In the genomic region with DNA sequence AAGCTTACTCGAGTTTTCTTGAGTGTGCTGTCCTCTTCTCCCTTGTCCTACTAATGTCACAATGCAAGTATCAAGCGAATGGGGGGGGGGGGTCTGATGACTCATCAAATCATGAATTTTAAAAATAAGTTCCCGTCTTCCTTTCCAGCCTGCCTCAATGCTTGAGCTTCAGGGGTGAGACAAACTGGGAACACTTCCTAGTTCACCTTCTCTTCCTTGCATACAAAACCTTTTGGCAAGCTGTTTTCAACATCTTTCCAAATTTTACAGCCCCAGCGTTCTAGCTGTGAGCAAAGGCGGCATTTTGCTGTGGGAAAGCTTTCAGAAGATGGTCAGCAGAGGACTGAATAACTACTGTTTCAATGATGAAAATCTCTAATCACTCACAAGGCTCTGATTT, we compare ENCODE assay signal across 10 mouse cellular contexts. TPM values are rescaled to one million over a fixed set of nuclear protein-coding genes. Genes with fewer than 3 reads are reported as not detected.
DNase-seq lines count a peak whose midpoint lies in the region; ATAC-seq and TF ChIP-seq lines count a peak whose summit lies in the region.
"Had no signal": no experiment of that assay in that cellular context is flagged by ENCODE, and none has a peak within 500 bp of the region (broad histone marks: within the 10 kb centered on the region; RNA-seq: fewer than 3 reads in every experiment).

No protein-coding gene starts in this region.

- no peak for TF ChIP-seq EP300 in lung, postnatal 0 days (IDR thresholded peaks at IDR 0.05)

- no peak for DNase-seq in forebrain, postnatal 0 days
- DNase-seq in kidney, postnatal 36 days = no peak
- DNase-seq in lung, postnatal 0 days (ENCODE audit: low spot score) = no peak
- DNase-seq in lung, adult 18-20 months = no peak
- DNase-seq in neural tube, embryonic 10.5 days (ENCODE audit: extremely low spot score, low spot score) = no peak
- DNase-seq in spleen, postnatal 36 days (ENCODE audit: low spot score in 2 of 2) = no peak

- no peak overlapping the region for H3K4me3 ChIP-seq in forebrain, postnatal 0 days (ENCODE audit: low read depth, low read length)
- no peak overlapping the region for H3K4me3 ChIP-seq in forebrain, embryonic 12.5 days (replicated peaks)
- peak overlapping the region; percentile 92; the same call in 1 of the 2 replicates for H3K4me3 ChIP-seq in kidney, embryonic 15.5 days (replicated peaks)
- no peak overlapping the region for H3K4me3 ChIP-seq in lung, postnatal 0 days (ENCODE audit: low read depth, low read length)
- H3K4me3 ChIP-seq: midbrain, embryonic 12.5 days had no signal

- H3K27ac ChIP-seq in forebrain, postnatal 0 days (ENCODE audit: low read depth, low read length) = no peak overlapping the region
- H3K27ac ChIP-seq in forebrain, embryonic 12.5 days = no peak overlapping the region
- peak overlapping the region; percentile 92; the same call in 1 of the 2 replicates for H3K27ac ChIP-seq in kidney, embryonic 15.5 days
- H3K27ac ChIP-seq in lung, postnatal 0 days (ENCODE audit: low read length) = peak overlapping the region; percentile 97; the same call in 1 of the 2 replicates
- H3K27ac ChIP-seq: liver, embryonic 14.5 days; midbrain, embryonic 12.5 days had no signal

- 45% methylated on average over 5 of the region's 5 CpGs for WGBS in forebrain, postnatal 0 days
- WGBS in forebrain, embryonic 12.5 days = 71% methylated on average over 5 of the region's 5 CpGs
- WGBS in kidney, embryonic 15.5 days = 54% methylated on average over 5 of the region's 5 CpGs
- 36% methylated on average over 5 of the region's 5 CpGs for WGBS in lung, postnatal 0 days

- peaks cover 26% of the 10 kb centered on the region for H3K36me3 ChIP-seq in forebrain, postnatal 0 days (ENCODE audit: insufficient read depth)
- peaks cover 21% of the 10 kb centered on the region for H3K36me3 ChIP-seq in forebrain, embryonic 12.5 days (replicated peaks)
- peaks cover 18% of the 10 kb centered on the region for H3K36me3 ChIP-seq in kidney, embryonic 15.5 days
- H3K36me3 ChIP-seq in lung, postnatal 0 days (ENCODE audit: insufficient read depth, low read length) = no peaks in the 10 kb centered on the region

- H3K9me3 ChIP-seq in forebrain, postnatal 0 days (ENCODE audit: low read length) = no peaks in the 10 kb centered on the region
- no peaks in the 10 kb centered on the region for H3K9me3 ChIP-seq in forebrain, embryonic 12.5 days
- no peaks in the 10 kb centered on the region for H3K9me3 ChIP-seq in kidney, embryonic 15.5 days (replicated peaks)
- no peaks in the 10 kb centered on the region for H3K9me3 ChIP-seq in lung, postnatal 0 days (ENCODE audit: low read length)
- H3K9me3 ChIP-seq: midbrain, embryonic 12.5 days had no signal

- TF ChIP-seq CTCF in forebrain, postnatal 0 days (IDR thresholded peaks at IDR 0.05; ENCODE audit: low read depth) = no peak
- TF ChIP-seq CTCF in lung, postnatal 0 days (IDR thresholded peaks at IDR 0.05) = no peak

- peak overlapping the region; percentile 86; the same call in 1 of the 2 replicates for H3K4me2 ChIP-seq in forebrain, postnatal 0 days (ENCODE audit: low read depth)
- no peak overlapping the region for H3K4me2 ChIP-seq in forebrain, embryonic 12.5 days
- peak overlapping the region; percentile 78 for H3K4me2 ChIP-seq in kidney, embryonic 15.5 days
- H3K4me2 ChIP-seq in lung, postnatal 0 days (replicated peaks; ENCODE audit: low read depth, low read length) = peak overlapping the region; percentile 78
- H3K4me2 ChIP-seq: midbrain, embryonic 12.5 days had no signal

- peaks cover 20% of the 10 kb centered on the region for H3K4me1 ChIP-seq in forebrain, postnatal 0 days (ENCODE audit: insufficient read depth)
- peaks cover 26% of the 10 kb centered on the region for H3K4me1 ChIP-seq in forebrain, embryonic 12.5 days
- peaks cover 29% of the 10 kb centered on the region for H3K4me1 ChIP-seq in kidney, embryonic 15.5 days
- H3K4me1 ChIP-seq in lung, postnatal 0 days (ENCODE audit: insufficient read depth, low read depth, low read length) = peaks cover 4% of the 10 kb centered on the region; the same call in 1 of the 2 replicates

- H3K9ac ChIP-seq in forebrain, postnatal 0 days = no peak overlapping the region
- no peak overlapping the region for H3K9ac ChIP-seq in forebrain, embryonic 12.5 days
- H3K9ac ChIP-seq in kidney, embryonic 15.5 days = no peak overlapping the region
- H3K9ac ChIP-seq in lung, postnatal 0 days (replicated peaks; ENCODE audit: low read depth) = no peak overlapping the region
- H3K9ac ChIP-seq: liver, embryonic 14.5 days; midbrain, embryonic 12.5 days had no signal

- H3K27me3 ChIP-seq in forebrain, postnatal 0 days (ENCODE audit: insufficient read depth, low read length) = no peaks in the 10 kb centered on the region
- no peaks in the 10 kb centered on the region for H3K27me3 ChIP-seq in forebrain, embryonic 12.5 days
- no peaks in the 10 kb centered on the region for H3K27me3 ChIP-seq in kidney, embryonic 15.5 days
- H3K27me3 ChIP-seq in lung, postnatal 0 days (replicated peaks; ENCODE audit: insufficient read depth, low read length) = no peaks in the 10 kb centered on the region
- H3K27me3 ChIP-seq: midbrain, embryonic 12.5 days had no signal

- no peak for ATAC-seq in forebrain, postnatal 0 days
- ATAC-seq in forebrain, embryonic 12.5 days (ENCODE audit: low FRiP score) = no peak
- ATAC-seq in kidney, embryonic 15.5 days (replicated peaks; ENCODE audit: low FRiP score) = no peak
- no peak for ATAC-seq in lung, postnatal 0 days

RNA-seq across cellular contexts. Expression of gene Arhgef12, which starts 0.5 kb away (rescaled TPM):
- total RNA-seq in forebrain, postnatal 0 days (2014; rRNA removed) = 91.7 and 98.7 TPM in 2 replicates
- 6.5 and 12.2 TPM in 2 replicates for polyA plus RNA-seq in forebrain, postnatal 0 days (2015; fragmentation: Nextera tagmentation; extraction: Ambion mirVana)
- polyA plus RNA-seq in forebrain, embryonic 12.5 days (2016; fragmentation: Nextera tagmentation; extraction: Ambion mirVana) = 14.2 and 17.8 TPM in 2 replicates
- polyA plus RNA-seq in kidney, embryonic 15.5 days (2015; fragmentation: Nextera tagmentation; extraction: Ambion mirVana) = 14.6 and 15.5 TPM in 2 replicates
- 13.9 and 17.2 TPM in 2 replicates for polyA plus RNA-seq in lung, postnatal 0 days (2015; fragmentation: Nextera tagmentation; extraction: Ambion mirVana)

RNA-seq across cellular contexts. Expression of gene Tmem136, which starts 8.8 kb away (rescaled TPM):
- total RNA-seq in forebrain, postnatal 0 days (2014; rRNA removed) = 6.0 and 6.2 TPM in 2 replicates
- polyA plus RNA-seq in forebrain, postnatal 0 days (2015; fragmentation: Nextera tagmentation; extraction: Ambion mirVana) = 6.8 and 7.5 TPM in 2 replicates
- polyA plus RNA-seq in forebrain, embryonic 12.5 days (2016; fragmentation: Nextera tagmentation; extraction: Ambion mirVana) = 11.4 and 12.1 TPM in 2 replicates
- polyA plus RNA-seq in kidney, embryonic 15.5 days (2015; fragmentation: Nextera tagmentation; extraction: Ambion mirVana) = 7.5 and 8.6 TPM in 2 replicates
- 2.8 and 3.5 TPM in 2 replicates for polyA plus RNA-seq in lung, postnatal 0 days (2015; fragmentation: Nextera tagmentation; extraction: Ambion mirVana)

Comparison
In these comparisons a context has a peak if more than half of its experiments do, and no peak if none do; other contexts are left out.
1. H3K27ac ChIP-seq: peak in kidney, embryonic 15.5 days (single experiment) and lung, postnatal 0 days (single experiment); none in forebrain, postnatal 0 days (single experiment) and forebrain, embryonic 12.5 days (single experiment).